Mouse (Mus musculus) left cerebral cortex, adult 11 months (tissue): Measurements from ENCODE around the gene Sec31a.
A peak's percentile ranks its signal among the peaks of the same experiment; 100 is the strongest.

Experiments
- DNase-seq: peaks from one replicate; pipeline ENCODE4 v3.0.0; 2022; ENCODE audit warnings: low spot score

Gene Sec31a

GRCm38 (mm10) chr5:100349287-100350215 lies 66.5 kb downstream of the Sec31a start:
- DNase-seq, result no peak

- DNase-seq, result no peak
Observed at GRCm38 (mm10) chr5:100345118-100345517, 70.9 kb downstream of the Sec31a start.

GRCm38 (mm10) chr5:100343087-100343486 lies 72.9 kb downstream of the Sec31a start:
- DNase-seq, result no peak

GRCm38 (mm10) chr5:100342422-100342821 lies 73.6 kb downstream of the Sec31a start:
- DNase-seq, result no peak

GRCm38 (mm10) chr5:100341042-100341441 lies 75.0 kb downstream of the Sec31a start:
- DNase-seq, result no peak

- DNase-seq, result no peak
Observed at GRCm38 (mm10) chr5:100337852-100338251, 78.2 kb downstream of the Sec31a start.

GRCm38 (mm10) chr5:100336876-100337275 lies 79.2 kb downstream of the Sec31a start:
- DNase-seq, result no peak

- DNase-seq, result no peak
Observed at GRCm38 (mm10) chr5:100335581-100336080, 80.4 kb downstream of the Sec31a start.

GRCm38 (mm10) chr5:100334686-100335085 lies 81.3 kb downstream of the Sec31a start:
- DNase-seq, result no peak

GRCm38 (mm10) chr5:100333607-100334380 lies 82.2 kb downstream of the Sec31a start:
- no peak for DNase-seq

- no peak for DNase-seq
Observed at GRCm38 (mm10) chr5:100332300-100333004, 83.6 kb downstream of the Sec31a start.

GRCm38 (mm10) chr5:100331636-100332035 lies 84.4 kb downstream of the Sec31a start:
- no peak for DNase-seq

- DNase-seq, result peak; percentile 68
Observed at GRCm38 (mm10) chr5:100322081-100322480, 94.0 kb downstream of the Sec31a start.

- no peak for DNase-seq
Observed at GRCm38 (mm10) chr5:100317842-100318241, 98.2 kb downstream of the Sec31a start.

- no peak for DNase-seq
Observed at GRCm38 (mm10) chr5:100317010-100317409, 99.0 kb downstream of the Sec31a start.

GRCm38 (mm10) chr5:100315646-100316045 lies 100.4 kb downstream of the Sec31a start:
- no peak for DNase-seq

- no peak for DNase-seq
Observed at GRCm38 (mm10) chr5:100312391-100312790, 103.6 kb downstream of the Sec31a start.
